Mouse (Mus musculus) 416B (cell line): ENCODE data around the gene Lhfp.
A peak's percentile ranks its signal among the peaks of the same experiment; 100 is the strongest.
"Not testable (repeated sequence)": the region's sequence is repeated elsewhere in the genome, so short reads cannot be mapped to it uniquely, and the experiment has no call there.

Source experiments
- DNase-seq: peaks from one replicate; pipeline ENCODE4 v3.0.0; 2011; ENCODE audit warnings: low read depth

The Lhfp gene

GRCm38 (mm10) chr3:53213746-53214271 is 172.5 kb downstream of the Lhfp start:
- no peak for DNase-seq

DNA sequence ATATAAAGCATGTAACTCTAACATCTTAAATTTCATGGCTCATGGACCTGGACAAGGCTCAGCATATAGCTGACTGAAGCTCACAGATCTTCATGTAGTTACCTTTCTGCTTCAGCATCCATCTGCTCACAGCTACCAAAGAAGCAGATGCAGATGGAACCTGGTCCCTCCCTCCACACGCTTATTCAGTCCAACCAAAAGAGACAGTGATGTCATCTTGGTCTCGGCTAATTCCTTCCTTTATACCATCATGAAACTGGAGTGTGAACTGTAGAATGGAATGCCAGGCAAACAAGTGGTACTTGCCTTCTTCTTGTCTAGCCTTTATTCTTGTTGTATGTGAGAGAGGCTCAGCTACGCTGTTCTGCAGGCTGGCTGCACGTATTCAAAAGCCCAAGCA is 173.1 kb downstream of the Lhfp start:
- DNase-seq, result no peak

DNA sequence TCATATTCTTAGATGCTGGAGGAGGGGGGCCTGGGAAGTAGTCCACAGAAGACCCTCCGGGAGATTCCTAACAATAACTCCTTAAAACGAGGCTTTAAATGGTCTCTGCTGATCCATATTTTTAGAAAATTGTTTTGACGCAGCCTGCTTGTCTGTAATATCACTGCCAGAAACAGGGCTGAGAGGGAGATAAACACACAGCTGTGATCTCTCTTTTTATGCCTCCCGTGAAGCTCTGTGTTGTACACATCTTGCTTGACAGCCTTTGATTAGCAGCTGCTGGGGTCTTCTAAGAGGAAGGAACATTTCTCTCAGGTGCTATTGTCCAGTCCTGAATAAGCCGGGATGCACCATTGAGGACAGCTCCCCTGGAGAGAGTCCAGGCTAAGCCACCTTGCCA is 176.4 kb downstream of the Lhfp start:
- DNase-seq, result no peak

DNA sequence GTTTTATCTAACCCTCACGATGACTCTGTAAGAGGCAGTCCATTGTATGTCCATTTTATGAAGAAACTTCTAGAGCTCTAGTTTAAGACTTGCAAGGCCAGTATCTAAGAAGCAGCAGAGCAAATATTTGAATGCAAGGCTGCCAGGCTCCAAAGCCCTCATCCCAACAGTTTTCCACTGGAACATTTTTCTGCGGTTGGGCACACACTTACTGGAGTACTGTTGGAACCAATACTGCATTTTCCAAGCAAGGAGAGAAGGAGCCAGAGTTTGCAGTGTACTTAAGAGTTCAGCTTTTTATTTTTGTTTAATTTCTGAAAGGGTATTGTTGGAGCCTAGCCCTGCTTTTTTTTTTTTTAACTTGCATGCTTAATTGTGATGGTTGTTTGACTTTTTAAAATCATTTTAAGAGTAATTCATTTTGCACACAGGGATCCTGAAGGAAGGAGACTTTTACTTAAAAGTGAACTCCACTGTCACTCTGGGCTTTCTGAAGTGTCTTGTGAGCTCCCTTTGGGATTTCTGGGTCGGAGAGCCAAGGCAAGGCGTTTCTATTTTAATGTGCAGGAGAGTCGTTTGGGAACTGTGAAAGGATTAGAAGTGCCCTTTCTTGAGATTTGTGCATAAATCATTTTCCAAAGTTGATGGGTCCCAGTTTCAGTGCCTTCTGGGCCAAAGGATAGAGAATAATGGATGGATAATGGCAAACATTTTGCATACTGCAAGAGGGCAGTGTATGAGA is 180.4 kb downstream of the Lhfp start:
- DNase-seq, result no peak

DNA sequence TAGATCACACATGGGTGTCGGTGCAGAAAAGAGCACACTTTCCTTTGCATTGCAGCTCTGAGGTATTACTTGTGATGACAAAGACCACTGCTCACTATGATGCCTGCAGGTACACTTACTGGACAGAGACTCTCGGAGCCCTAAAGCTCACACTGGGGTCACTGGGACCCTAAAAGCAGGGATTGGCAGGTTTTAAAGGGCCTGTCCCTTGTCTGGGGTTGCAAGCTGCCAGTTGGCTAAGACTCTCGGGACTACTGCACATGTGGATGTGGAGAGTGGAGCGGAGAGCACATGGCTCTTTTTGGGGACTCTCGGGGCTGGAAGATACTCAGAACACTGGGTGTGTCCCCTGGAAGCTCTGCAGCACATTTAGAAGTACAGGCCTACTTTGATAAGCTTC is 182.8 kb downstream of the Lhfp start:
- no peak for DNase-seq

GRCm38 (mm10) chr3:53225774-53226173 is 184.4 kb downstream of the Lhfp start:
- DNase-seq, result no peak

DNA sequence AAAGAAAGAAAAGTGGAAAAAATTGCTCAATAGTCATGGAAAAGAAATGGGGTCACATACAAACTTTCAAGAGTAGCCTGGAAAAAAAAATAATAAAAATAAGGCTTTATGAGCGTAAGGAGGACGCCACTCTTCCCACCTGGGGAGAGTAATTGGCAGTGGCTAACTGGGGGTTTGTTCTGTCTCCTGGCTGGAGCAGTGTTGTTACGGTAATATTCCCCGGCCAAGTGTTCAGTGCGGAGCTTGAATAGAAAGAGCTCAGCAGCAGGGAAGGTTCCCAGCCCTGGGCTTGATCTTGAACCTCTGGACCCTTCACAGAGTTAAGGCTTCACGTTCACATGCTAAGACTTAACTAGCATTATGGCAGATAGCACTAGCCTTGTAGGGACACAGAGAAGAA is 184.9 kb downstream of the Lhfp start:
- no peak for DNase-seq

- no peak for DNase-seq
Observed at GRCm38 (mm10) chr3:53227866-53228265, 186.5 kb downstream of the Lhfp start.

- DNase-seq, result no peak
Observed at GRCm38 (mm10) chr3:53230562-53230961, 189.2 kb downstream of the Lhfp start.

GRCm38 (mm10) chr3:53231112-53231511 is 189.8 kb downstream of the Lhfp start:
- no peak for DNase-seq

- DNase-seq, result not testable (repeated sequence)
Observed at GRCm38 (mm10) chr3:53232411-53232810, 191.1 kb downstream of the Lhfp start.

DNA sequence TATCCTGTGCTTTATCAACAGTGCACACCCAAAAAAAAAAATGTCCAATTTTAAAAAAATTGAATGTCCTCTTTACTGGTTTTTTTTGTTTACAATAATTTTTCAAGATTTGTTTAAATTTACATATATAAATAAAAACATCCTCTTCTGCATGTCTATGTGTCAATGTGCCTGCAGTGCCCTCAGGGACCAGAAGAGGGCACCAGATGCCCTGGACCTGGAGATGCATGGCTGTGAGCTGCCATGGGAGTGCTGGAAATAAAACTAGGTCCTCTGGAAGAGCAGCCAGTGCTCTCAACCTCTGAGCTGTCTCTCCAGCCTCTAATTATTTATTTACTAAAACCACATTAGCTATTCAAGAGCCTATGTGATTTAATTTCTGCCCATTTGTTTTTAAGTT is 193.4 kb downstream of the Lhfp start:
- peak; percentile 8 for DNase-seq

GRCm38 (mm10) chr3:53236471-53236870 is 195.1 kb downstream of the Lhfp start:
- DNase-seq, result no peak

GRCm38 (mm10) chr3:53240150-53240549 is 198.8 kb downstream of the Lhfp start:
- peak; percentile 15 for DNase-seq

DNA sequence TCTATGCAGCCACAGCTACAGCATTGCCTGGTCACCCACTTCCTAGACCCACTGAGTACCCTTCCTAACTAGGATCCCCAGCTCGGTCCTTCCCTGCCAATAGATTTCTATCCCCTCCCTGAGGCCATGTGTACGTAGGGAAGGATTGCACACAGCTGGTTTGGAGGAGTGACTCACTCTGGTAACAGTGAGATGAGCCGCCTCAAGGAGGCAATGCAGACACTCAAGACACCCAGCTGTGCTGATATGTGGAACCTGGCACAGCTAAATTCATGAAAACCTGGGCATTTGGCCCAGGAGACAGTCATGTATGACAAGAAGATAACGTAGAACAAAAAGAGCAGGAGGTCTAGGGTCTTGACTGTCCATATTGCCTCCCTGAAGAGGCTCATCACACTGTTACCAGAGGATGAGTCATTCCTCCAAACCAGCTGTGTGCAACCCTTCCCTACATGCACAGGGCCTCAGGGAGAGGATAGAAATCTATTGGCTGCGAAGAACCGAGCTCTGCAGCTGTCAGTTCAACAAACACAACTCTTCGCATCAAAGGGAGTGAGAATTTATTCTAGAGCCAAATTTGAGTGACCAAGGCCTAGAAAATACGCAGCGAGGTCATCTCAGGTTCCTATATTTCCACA is 204.4 kb downstream of the Lhfp start:
- peak; percentile 1 for DNase-seq

- DNase-seq, result peak; percentile 25
Observed at GRCm38 (mm10) chr3:53247102-53247501, 205.8 kb downstream of the Lhfp start.

GRCm38 (mm10) chr3:53248158-53248874 is 207.0 kb downstream of the Lhfp start:
- no peak for DNase-seq

DNA sequence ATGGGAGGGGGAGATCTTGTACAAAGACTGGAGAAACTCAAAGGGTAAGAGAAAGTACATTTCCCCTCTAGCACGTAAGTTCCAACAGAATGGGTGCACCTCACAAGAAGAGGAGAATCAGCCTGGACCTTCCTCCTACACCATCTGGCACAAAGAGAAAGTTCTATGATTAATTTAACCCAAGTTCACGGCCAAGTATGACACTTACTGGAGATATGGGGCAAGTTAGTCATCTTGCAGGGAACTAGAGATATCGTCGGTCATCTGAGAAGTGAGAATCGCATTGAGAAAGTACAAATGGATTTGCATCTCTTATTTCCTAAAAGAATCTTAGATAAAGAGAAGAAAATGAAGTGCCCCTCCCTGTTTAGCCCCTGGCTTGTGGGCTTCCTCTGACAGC is 211.2 kb downstream of the Lhfp start:
- DNase-seq, result no peak

GRCm38 (mm10) chr3:53253223-53253832 is 212.0 kb downstream of the Lhfp start:
- no peak for DNase-seq

GRCm38 (mm10) chr3:53258657-53259158 is 217.4 kb downstream of the Lhfp start:
- no peak for DNase-seq

- DNase-seq, result peak; percentile 3
Observed at GRCm38 (mm10) chr3:53266116-53266515, 224.8 kb downstream of the Lhfp start.

DNA sequence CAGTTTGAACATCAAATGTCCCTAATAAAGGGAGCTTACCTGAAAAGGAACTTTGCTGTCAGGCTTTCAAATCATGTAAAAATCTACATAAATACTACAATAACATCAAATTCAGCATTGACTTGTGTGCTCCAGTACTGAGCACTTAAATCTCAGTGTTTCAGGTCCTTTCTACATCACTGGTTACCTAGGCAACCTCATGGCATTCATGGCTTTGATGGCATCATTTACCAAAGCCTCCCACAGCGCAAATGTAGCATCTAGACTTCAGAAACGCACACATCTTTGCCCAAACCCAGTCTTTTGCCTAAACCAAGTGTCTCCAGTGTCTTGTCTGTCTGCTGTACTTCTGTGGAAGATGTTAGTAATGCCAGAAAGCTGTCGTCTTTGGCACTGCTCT is 225.7 kb downstream of the Lhfp start:
- DNase-seq, result no peak
